In genomic region chr17:12506903-12507563, GRCm38 (mm10) we compare ENCODE assay signal across 9 mouse cellular contexts. TPM values are rescaled to one million over a fixed set of nuclear protein-coding genes. Genes with fewer than 3 reads are reported as not detected.
DNase-seq lines count a peak whose midpoint lies in the region; ATAC-seq and TF ChIP-seq lines count a peak whose summit lies in the region.
"Had no signal": no experiment of that assay in that cellular context is flagged by ENCODE, and none has a peak within 500 bp of the region (broad histone marks: within the 10 kb centered on the region; RNA-seq: fewer than 3 reads in every experiment).

No protein-coding gene starts in this region.

- no peaks in the 10 kb centered on the region for H3K9me3 ChIP-seq in hindbrain, embryonic 15.5 days
- no peaks in the 10 kb centered on the region for H3K9me3 ChIP-seq in liver, embryonic 14.5 days (ENCODE audit: control insufficient read depth, low read length)
- H3K9me3 ChIP-seq in neural tube, embryonic 13.5 days = no peaks in the 10 kb centered on the region

- no peak for TF ChIP-seq POLR2A in testis, adult 2 months (IDR thresholded peaks at IDR 0.05; ENCODE audit: control insufficient read depth, low read depth, low read length)

- ATAC-seq in hindbrain, embryonic 15.5 days (ENCODE audit: low FRiP score, low read depth) = peak; percentile 74; the same call in 1 of the 2 replicates
- peak; percentile 35; the same call in 1 of the 2 replicates for ATAC-seq in liver, embryonic 14.5 days (ENCODE audit: insufficient read depth)
- no peak for ATAC-seq in neural tube, embryonic 13.5 days (ENCODE audit: low read depth)

- H3K36me3 ChIP-seq in testis, adult 2 months (ENCODE audit: control insufficient read depth, insufficient read depth, low read length) = no peaks in the 10 kb centered on the region
- H3K36me3 ChIP-seq in hindbrain, embryonic 15.5 days = no peaks in the 10 kb centered on the region
- H3K36me3 ChIP-seq in liver, embryonic 14.5 days (replicated peaks; ENCODE audit: control insufficient read depth, insufficient read depth, low read depth) = no peaks in the 10 kb centered on the region
- H3K36me3 ChIP-seq in neural tube, embryonic 13.5 days = no peaks in the 10 kb centered on the region

- no peak for DNase-seq in testis, postnatal 14 days (ENCODE audit: low spot score)
- peak; percentile 49 for DNase-seq in gastrocnemius, adult 18-20 months (ENCODE audit: low spot score)
- no peak for DNase-seq in liver, embryonic 14.5 days (ENCODE audit: low read depth in 3 of 3, low spot score in 3 of 3)
- no peak for DNase-seq in B cell, adult 2 months
- no peak for DNase-seq in left cerebral cortex, adult 9 months (ENCODE audit: low spot score in 2 of 2)

- H3K27me3 ChIP-seq in testis, adult 2 months (ENCODE audit: control insufficient read depth, insufficient read depth, low read length) = no peaks in the 10 kb centered on the region
- peaks cover 45% of the 10 kb centered on the region for H3K27me3 ChIP-seq in hindbrain, embryonic 15.5 days
- H3K27me3 ChIP-seq in liver, embryonic 14.5 days (ENCODE audit: control insufficient read depth, insufficient read depth, low read length) = peaks cover 24% of the 10 kb centered on the region
- peaks cover 59% of the 10 kb centered on the region for H3K27me3 ChIP-seq in neural tube, embryonic 13.5 days

- peak overlapping the region; percentile 77 for H3K4me2 ChIP-seq in hindbrain, embryonic 15.5 days
- H3K4me2 ChIP-seq in liver, embryonic 14.5 days (ENCODE audit: low read depth) = peak overlapping the region; percentile 55
- peak overlapping the region; percentile 57 for H3K4me2 ChIP-seq in neural tube, embryonic 13.5 days

- 1% methylated on average over 65 of the region's 65 CpGs for WGBS in hindbrain, embryonic 15.5 days
- WGBS in liver, embryonic 14.5 days (ENCODE audit: insufficient replicate concordance) = under 1% methylated on average over 52 of the region's 65 CpGs
- WGBS in neural tube, embryonic 13.5 days = 3% methylated on average over 60 of the region's 65 CpGs

- H3K27ac ChIP-seq in testis, adult 2 months (ENCODE audit: control insufficient read depth, insufficient read depth, low read depth, low read length) = no peak overlapping the region
- no peak overlapping the region for H3K27ac ChIP-seq in hindbrain, embryonic 15.5 days (replicated peaks)
- no peak overlapping the region for H3K27ac ChIP-seq in liver, embryonic 14.5 days
- H3K27ac ChIP-seq in neural tube, embryonic 13.5 days (replicated peaks) = no peak overlapping the region
- H3K27ac ChIP-seq: macrophage had no signal

- peaks cover 5% of the 10 kb centered on the region for H3K4me1 ChIP-seq in testis, adult 2 months (ENCODE audit: control insufficient read depth, insufficient read depth, low read length)
- peaks cover 8% of the 10 kb centered on the region for H3K4me1 ChIP-seq in hindbrain, embryonic 15.5 days (replicated peaks)
- H3K4me1 ChIP-seq in liver, embryonic 14.5 days (replicated peaks; ENCODE audit: control insufficient read depth in 2 of 2, insufficient read depth in 2 of 2, low read length in 1 of 2) = peaks cover 0 to 8% of the 10 kb centered on the region in 2 experiments; a peak in 2 of 4 replicates
- peaks cover 8% of the 10 kb centered on the region for H3K4me1 ChIP-seq in neural tube, embryonic 13.5 days (replicated peaks)

- no peak for TF ChIP-seq EP300 in liver, embryonic 14.5 days (IDR thresholded peaks at IDR 0.05; ENCODE audit: low read depth)

- H3K4me3 ChIP-seq in testis, adult 2 months (ENCODE audit: control insufficient read depth, low read depth, low read length) = peak overlapping the region; percentile 1; the same call in 1 of the 2 replicates
- peak overlapping the region; percentile 46 for H3K4me3 ChIP-seq in hindbrain, embryonic 15.5 days
- H3K4me3 ChIP-seq in liver, embryonic 14.5 days (ENCODE audit: insufficient read depth in 1 of 2, low read depth in 2 of 2, low read length in 2 of 2) = peak overlapping the region; percentile 43 to 45
- peak overlapping the region; percentile 32 for H3K4me3 ChIP-seq in neural tube, embryonic 13.5 days

- H3K9ac ChIP-seq in hindbrain, embryonic 15.5 days = peak overlapping the region; percentile 30; the same call in 1 of the 2 replicates
- no peak overlapping the region for H3K9ac ChIP-seq in liver, embryonic 14.5 days (replicated peaks)
- H3K9ac ChIP-seq in neural tube, embryonic 13.5 days = peak overlapping the region; percentile 41; the same call in 1 of the 2 replicates

- TF ChIP-seq CTCF in testis, adult 2 months (IDR thresholded peaks at IDR 0.05; ENCODE audit: control insufficient read depth, insufficient read depth, insufficient replicate concordance, low read depth, low read length) = no peak
- no peak for TF ChIP-seq CTCF in liver, embryonic 14.5 days (IDR thresholded peaks at IDR 0.05; ENCODE audit: low read depth)

RNA-seq across cellular contexts. Expression of gene Slc22a3, which starts 0.5 kb away (rescaled TPM):
- 0.11 and 0.20 TPM in 2 replicates for polyA plus RNA-seq in testis, adult 2 months (2012; rRNA removed)
- total RNA-seq in gastrocnemius, adult 18-20 months (2021) = 1 to 10 TPM; 1.1 to 1.3 TPM
- 1.1 and 1.7 TPM in 2 replicates for polyA plus RNA-seq in hindbrain, embryonic 15.5 days (2015; fragmentation: Nextera tagmentation; extraction: Ambion mirVana)
- 0.53 and 0.97 TPM in 2 replicates for polyA plus RNA-seq in liver, embryonic 14.5 days (2012; rRNA removed)
- polyA plus RNA-seq in liver, embryonic 14.5 days (2014; fragmentation: Nextera tagmentation; extraction: Ambion mirVana) = 0.56 and 0.78 TPM in 2 replicates
- 0.70 and 0.78 TPM in 2 replicates for polyA plus RNA-seq in neural tube, embryonic 13.5 days (2015; fragmentation: Nextera tagmentation; extraction: Ambion mirVana)
- polyA plus RNA-seq: macrophage had no signal
